Mouse (Mus musculus) heart, adult 8-10 months (tissue): ENCODE results near the gene Scnn1g. TPM values are rescaled to one million over a fixed set of nuclear protein-coding genes. Genes with fewer than 3 reads are reported as not detected.

Experiments used
- DNase-seq: peaks from one replicate; pipeline ENCODE4 v3.0.0; 2022; ENCODE audit warnings: low spot score
- total RNA-seq, 4 experiments: library from RNA; stranded (reverse); gene quantifications; 2 replicates each; pipeline ENCODE4 v1.2.4; 2022

Gene Scnn1g
- total RNA-seq, 4 experiments from 2014 or later, result not detected

- no peak for DNase-seq
Measured at GRCm38 (mm10) chr7:121778553-121778952, 44.3 kb downstream of the Scnn1g start.

- DNase-seq, result no peak
Measured at GRCm38 (mm10) chr7:121778980-121779379, 44.7 kb downstream of the Scnn1g start.

GRCm38 (mm10) chr7:121779409-121779808 is 45.1 kb downstream of the Scnn1g start:
- no peak for DNase-seq

GRCm38 (mm10) chr7:121782188-121782909 is 48.1 kb downstream of the Scnn1g start:
- DNase-seq, result no peak

GRCm38 (mm10) chr7:121785651-121786228 is 51.5 kb downstream of the Scnn1g start:
- DNase-seq, result no peak

GRCm38 (mm10) chr7:121797781-121798180 is 63.5 kb downstream of the Scnn1g start:
- DNase-seq, result no peak

- no peak for DNase-seq
Measured at GRCm38 (mm10) chr7:121802471-121802870, 68.2 kb downstream of the Scnn1g start.

- no peak for DNase-seq
Measured at GRCm38 (mm10) chr7:121803011-121803410, 68.7 kb downstream of the Scnn1g start.

- DNase-seq, result no peak
Measured at GRCm38 (mm10) chr7:121805811-121806496, 71.7 kb downstream of the Scnn1g start.

- no peak for DNase-seq
Measured at GRCm38 (mm10) chr7:121807726-121808580, 73.7 kb downstream of the Scnn1g start.

Other genes starting within 250 kb of the Scnn1g start
- gene Usp31, start 27.2 kb upstream of the Scnn1g start, total RNA-seq, result 10 to 100 TPM in 2 of 4 experiments, 1 to 10 TPM in 2; 8.8 to 11.3 (median 10.2) TPM
- not detected for gene Scnn1b, start 130.6 kb downstream of the Scnn1g start, total RNA-seq
- gene Cog7, start 247.2 kb downstream of the Scnn1g start, total RNA-seq, result 10 to 100 TPM; 19.1 to 20.6 (median 20.1) TPM